Mouse (Mus musculus): Measurements from ENCODE around the gene Cyp2g1.
A peak's percentile ranks its signal among the peaks of the same experiment; 100 is the strongest.
"Not testable (repeated sequence)": the region's sequence is repeated elsewhere in the genome, so short reads cannot be mapped to it uniquely, and the experiment has no call there.

Cyp2g1 gene

DNA sequence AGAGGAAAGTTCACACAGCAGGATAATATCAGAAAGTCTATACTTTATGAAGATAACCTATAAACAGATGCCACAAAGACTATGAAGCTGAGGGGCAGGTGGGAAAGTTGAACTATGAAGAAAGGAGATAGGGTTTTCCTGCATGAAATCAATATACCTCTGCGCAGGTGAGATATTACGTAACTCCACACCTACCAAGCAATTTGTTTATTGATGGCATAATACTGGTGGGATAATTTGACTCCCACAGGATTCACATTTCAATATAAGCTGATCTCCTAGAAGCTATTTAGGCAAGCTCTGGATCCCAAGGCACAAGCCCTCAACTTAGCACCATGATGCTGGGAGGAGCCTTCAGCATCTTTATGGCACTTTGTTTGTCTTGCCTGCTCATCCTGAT lies at the start of gene Cyp2g1:
Gene Cyp2g1, plus strand, starts transcription at position 301 of the 400 bp plus-strand sequence.
- DNase-seq (ENCODE audit: extremely low read depth, insufficient read length, low spot score): no peak

DNA sequence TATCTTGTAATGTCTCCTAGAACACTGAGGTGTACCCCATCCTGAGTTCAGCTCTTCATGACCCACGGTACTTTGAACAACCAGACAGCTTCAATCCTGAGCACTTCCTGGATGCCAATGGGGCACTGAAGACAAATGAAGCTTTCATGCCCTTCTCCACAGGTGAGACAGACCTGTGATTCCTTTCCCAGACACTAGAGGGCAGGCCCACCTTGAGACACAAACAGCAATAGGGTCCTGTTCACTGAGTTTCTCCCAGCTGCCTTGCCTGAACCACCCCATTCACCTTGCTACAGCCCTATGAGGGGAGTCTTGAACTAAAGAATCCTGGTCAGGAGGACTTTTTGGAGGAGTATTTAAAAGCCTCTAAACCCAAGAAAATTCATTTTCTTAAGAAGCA lies 41.6 kb upstream of the Cyp2g1 start:
- DNase-seq (ENCODE audit: extremely low read depth, insufficient read length, low spot score): no peak

DNA sequence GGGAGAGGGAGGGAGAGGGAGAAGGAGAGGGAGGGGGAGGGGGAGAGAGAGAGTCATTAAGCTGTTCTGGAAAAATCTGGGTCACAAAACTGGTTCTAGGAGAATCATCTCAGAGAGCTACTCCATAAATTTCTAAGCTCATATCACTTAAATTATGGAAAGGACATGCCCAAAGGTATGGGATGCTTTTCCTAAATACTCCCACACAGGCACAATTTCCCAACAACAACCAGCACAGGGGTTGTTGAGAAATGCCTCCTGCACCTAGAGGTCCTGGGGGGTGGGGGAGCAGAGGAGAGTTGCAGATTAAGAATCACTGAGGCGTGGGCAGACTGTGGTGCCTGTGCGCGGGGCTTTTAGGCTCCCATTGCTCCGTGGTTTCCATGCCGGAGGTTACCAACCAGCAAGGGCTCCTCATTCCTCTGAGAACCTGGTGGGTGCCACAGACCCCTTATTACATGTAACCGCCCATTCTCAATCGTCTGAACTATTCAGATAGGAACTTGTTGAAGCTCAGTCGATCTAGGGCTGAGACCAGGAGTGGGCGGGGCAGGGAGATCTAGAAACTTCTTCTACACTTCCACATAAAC lies 38.7 kb upstream of the Cyp2g1 start:
- DNase-seq (ENCODE audit: extremely low read depth, insufficient read length, low spot score): no peak

DNA sequence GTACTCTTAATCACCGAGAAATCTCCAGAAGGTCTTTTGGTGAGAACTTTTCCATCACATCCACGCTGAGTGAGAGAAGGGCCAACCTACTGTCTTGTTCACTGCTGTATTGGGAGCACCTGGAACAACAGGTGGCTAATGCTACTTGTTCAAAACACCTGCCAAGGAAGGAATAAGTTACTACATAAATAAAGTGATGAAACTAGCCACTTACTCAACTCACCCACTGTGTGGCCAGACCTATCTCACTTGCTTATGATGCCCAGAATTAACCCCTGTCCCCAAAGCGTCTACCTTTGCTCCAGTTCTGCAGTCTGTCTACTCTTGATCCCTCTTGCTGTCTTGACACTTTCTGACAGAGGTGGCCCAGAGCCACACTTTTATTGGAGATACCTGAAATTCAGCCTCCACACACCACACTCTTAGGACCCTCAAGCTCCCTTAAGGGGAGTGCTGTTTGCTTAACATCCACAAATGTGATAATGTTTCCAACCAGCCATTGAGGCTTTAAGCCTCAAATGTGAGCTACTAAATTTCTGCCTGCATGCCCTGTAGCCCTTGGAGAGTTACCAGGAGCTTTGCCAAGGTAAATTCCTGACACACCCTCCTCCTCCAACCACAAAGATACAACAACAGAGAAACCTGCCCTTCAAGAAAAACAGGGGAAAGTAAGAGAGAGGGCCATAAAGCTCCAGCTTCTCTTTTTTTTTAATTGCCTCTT lies 35.7 kb upstream of the Cyp2g1 start:
- DNase-seq (ENCODE audit: extremely low read depth, insufficient read length, low spot score): no peak

DNA sequence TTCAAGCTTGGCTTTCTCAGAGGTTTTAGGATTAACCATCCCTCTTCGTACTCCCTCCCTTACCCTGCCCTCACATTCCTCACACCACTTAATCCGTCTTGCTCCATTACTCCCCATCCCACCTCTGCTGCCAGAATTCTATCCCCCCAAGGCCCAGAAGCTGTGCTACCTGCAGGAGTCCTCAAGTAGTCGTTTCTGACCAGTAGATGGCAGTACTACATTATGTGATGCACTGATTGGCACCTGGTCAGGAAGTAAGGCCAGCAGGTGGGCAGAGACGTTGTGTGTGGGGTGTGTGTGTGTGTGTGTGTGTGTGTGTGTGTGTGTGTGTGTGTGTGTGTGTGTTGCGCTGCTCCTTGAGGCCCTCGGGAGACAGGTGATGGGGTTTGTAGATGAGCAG lies 32.8 kb upstream of the Cyp2g1 start:
- DNase-seq (ENCODE audit: extremely low read depth, insufficient read length, low spot score): no peak

DNA sequence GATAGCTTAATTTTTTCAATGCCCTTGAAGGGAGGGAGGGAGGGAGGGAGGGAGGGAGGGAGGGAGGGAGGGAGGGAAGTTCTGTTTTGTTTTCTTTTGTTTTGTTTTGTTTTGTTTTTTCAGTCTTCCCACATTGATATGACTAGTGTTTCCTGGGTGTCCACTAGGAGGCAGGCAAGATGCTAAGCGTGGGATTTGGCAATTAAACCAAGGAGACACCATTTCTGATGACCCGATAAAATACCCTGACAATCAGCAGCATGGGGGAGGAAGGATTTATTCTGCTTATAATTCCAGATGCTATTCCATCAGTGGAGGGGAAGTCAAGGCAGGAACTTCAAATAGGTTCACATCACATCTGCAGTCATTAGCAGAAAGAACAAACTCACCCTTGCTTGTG lies 30.9 kb upstream of the Cyp2g1 start:
- DNase-seq (ENCODE audit: extremely low read depth, insufficient read length, low spot score): no peak

DNA sequence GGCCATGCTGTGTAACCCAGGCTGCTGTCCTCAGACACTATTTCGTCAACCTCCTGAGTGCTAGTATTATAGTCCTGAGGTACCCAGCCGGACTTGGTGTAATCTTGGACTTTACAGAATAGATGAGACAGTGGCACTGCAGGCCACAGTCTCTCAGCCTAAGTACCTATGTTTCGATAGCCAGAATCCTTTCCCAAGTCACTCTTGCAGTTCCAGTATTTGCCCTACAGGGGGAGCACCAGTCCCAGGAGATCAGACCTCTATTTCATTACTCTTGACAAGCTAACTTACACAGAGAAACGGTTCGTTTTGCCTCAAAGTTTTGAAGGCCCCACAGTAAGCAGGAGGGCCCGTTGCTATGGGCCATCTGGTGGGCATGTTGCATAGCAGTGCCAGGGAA lies 30.2 kb upstream of the Cyp2g1 start:
- no peak for DNase-seq (ENCODE audit: extremely low read depth, insufficient read length, low spot score)

DNA sequence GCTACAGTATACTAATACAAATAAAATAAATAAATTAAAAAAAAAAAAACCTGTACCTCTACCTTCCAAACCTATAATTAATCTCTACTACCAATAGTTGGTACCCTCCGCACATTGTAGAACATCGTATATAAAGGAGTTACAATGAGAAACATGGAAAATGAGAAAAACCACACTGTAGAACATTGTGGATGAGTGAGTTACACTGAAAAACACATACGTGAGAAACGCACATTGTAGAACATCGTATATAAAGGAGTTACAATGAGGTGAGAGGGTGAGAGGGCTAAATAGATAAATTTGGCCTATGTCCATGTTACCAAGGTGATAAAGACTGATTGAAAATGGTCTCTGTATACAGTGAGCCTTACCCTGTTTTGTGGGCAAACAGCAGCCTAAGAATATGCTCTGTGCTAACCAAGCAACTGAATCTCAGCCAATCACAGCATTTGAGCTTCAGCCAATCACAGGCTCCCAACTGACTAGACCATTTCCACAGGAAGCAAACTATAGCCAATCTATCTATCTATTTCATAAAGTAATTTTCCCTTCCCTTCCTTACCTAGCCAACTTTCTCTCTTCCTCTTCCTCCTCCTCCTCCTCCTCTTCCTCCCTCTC lies 28.8 kb upstream of the Cyp2g1 start:
- DNase-seq (ENCODE audit: extremely low read depth, insufficient read length, low spot score): no peak

DNA sequence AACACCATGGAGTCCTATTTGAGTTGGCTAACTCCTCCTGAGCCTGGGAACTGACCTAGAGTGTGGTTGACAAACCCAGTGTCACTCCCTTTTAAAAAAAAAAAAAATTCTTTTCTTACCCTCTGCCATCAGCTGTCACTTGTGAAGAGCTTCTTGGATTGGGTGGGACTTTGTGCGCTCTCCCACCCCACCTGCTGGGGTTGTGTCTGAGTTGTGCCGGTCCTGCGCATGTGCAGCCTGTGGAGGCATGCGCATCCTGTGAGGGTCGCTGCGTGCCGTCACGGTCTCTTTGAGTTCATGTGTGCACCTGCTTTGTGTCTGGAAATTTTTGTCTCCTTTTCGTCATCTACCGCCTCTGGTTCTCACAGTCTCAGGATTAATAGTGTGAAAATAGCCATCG lies 28.2 kb upstream of the Cyp2g1 start:
- DNase-seq (ENCODE audit: extremely low read depth, insufficient read length, low spot score): no peak

DNA sequence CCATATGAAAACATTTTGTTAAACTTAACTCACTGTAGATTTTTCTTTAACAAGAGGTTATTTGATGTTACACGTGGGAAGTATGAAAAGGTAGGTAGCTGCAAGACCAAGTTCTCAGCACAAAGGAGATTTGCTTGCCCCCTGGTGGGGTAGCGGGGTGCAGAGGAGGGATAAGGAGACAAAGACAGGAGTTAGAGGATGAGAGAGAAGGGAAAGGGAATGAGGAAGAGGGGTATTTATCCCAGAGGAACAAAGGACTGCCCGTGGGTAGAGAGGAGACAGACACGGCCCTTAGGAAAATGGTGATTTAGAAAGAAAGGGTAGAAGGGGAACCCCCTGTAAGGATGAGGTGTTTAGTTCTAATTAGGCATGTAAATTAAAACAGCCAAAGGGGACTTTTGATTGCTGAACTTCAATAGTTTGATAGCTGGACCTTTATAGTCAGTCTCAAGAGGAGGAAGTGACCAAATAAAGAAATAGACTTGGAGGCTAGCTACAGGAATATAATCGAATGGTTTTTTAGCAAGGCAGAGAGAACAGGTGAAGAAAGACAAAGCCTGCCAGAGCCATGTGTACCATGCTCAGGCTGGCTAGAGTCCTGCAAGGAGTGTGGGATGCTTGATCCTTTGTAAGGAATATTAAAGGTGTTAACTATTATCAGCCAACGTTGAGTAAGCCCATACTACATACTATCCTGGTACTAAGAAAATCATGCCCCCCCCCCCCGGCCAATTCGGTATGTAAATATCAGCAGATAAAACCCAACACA lies 27.5 kb upstream of the Cyp2g1 start:
- no peak for DNase-seq (ENCODE audit: extremely low read depth, insufficient read length, low spot score)

DNA sequence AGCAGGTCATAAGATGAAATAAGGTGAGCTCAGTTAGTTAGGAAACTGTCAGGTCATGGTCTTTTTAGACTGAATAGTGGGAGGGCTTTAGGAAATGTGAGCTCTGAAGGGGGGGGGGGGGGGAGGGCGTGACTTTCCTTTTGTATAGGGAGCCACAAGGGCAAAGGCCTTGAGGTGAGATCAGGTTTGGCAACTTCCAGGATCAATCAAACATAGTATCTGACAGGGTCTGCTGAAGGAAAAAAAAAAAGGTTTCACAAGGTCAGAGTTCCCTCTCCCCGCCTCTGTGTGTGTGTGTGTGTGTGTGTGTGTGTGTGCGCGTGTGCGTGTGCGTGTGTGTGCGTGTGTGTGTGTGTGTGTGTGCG lies 26.9 kb upstream of the Cyp2g1 start:
- no peak for DNase-seq (ENCODE audit: extremely low read depth, insufficient read length, low spot score)

DNA sequence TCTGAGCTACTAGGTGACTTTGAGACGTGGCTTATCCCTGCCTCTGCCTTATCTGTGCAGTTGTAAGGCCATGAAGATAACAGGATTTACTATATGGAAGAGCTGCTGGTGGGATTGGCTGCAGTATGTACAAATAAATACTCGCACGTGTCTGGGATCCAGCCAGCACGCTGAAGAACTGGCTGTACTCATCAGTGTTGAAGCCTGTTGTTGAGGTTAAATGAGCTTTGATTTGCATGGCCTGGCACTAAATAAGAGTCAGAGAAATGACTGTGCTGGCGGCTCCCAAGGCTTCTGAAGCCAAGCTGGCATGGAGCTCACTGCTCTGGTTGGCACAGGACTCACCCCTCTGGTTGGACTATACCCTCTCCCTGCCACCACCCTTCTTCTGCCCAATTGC lies 25.5 kb upstream of the Cyp2g1 start:
- no peak for DNase-seq (ENCODE audit: extremely low read depth, insufficient read length, low spot score)

DNA sequence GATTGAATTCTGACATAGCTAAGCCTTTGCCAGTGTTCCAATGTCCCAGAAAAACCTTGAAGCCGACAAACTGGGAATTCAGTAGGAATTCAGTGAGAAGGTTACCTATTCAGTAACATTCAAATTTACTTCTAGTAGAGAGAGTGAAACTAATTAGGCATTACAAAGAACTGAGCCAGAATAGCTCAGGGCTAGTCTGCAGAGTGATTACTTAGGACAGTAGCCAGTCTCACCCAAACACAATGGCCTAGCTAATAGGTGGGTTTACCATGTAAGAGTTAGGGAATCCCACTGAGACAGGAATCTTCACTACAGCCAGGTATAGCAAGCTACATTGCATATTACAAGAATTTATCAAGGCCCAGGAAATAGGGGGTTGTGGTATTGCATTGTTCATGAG lies 22.7 kb upstream of the Cyp2g1 start:
- DNase-seq (ENCODE audit: extremely low read depth, insufficient read length, low spot score): not testable (repeated sequence)

DNA sequence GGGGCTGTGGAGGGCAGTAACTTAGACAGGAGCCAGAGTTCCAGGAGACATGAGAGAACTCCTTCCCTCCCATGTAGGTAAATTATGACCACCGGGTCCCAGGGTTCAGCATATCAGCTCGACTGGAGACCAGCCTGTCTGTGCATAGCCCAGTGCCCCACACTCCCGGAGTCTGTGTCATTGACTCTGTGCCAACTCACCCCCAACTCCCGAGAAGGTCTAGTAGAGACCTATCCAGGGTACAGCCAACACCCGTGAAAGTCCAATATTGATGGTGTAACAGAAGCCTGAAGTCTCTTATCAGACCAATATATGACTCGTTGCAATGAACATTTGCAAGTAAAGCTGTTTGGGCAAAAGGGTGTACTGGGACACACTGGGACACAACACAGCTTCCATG lies 18.7 kb upstream of the Cyp2g1 start:
- DNase-seq (ENCODE audit: extremely low read depth, insufficient read length, low spot score): no peak

DNA sequence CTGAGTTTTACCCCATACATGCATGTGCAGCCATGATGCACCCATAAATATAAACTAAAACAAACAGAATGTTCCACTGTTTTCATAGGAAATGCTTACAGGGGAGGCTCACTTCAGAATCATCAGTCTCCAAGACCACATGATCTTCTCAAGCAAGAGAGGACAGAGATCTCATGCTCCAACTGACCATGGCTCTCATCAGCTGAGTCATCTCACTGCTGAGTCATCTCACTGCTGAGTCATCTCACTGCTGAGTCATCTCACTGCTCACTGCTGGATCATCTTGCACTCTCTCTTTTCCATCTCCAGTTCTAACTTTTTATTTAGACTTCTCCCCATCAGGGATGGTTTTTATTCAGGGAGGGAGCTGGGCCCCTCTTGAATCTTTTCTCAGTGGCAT lies 8.6 kb upstream of the Cyp2g1 start:
- DNase-seq (ENCODE audit: extremely low read depth, insufficient read length, low spot score): peak; percentile 10

DNA sequence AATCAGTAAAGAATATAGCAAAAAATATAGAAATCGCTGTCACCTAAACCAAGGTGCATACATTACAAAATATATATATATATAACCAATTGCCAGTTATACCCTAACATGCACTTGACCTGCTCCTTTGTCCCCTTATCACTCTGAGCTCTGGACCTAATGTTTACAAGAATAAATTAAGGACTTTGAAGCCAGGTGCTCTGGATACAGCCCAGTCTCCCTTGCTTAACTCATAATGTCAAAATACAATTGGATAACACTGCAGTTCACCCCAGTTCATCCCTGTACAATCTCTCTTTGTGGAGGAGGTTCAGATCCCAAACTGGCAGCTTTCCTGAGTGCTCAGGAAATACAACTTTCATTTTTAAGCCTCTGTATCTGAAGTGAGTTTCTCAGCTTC lies 7.7 kb upstream of the Cyp2g1 start:
- no peak for DNase-seq (ENCODE audit: extremely low read depth, insufficient read length, low spot score)

DNA sequence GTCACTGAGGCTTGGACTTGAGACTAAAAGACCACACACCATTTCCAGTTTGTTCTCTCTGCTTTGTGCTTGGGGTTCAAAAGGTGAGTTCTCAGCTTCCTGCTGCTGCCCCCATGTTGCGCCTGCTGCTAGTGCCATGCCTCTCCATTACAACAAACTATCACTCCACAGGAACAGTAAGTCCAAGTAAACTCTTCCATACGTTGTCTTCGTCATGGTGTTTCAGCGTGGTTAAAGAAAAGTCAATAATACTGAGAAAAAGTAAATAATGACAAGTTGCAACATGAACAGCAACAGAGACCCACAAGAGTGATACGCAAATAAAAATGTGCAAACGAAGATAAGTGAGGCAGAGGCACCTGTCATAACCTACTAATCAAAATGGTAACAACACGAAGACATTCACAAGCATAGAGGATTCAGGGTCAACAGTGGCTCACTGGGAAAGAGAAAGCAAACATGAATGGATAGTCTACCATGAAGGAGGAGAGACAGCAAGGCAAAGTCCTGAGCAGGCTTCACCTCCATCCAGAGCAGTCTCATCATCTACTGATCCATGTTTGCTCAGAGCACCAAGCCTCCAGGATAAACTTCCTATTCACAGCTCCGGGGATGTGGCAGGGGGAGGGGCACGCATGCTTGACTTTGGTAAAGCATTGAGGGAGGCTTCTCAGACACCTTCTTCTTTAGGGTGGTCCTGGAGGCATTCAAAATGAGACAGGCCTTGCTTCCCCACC lies 23.0 kb downstream of the Cyp2g1 start:
- DNase-seq (ENCODE audit: extremely low read depth, insufficient read length, low spot score): not testable (repeated sequence)

DNA sequence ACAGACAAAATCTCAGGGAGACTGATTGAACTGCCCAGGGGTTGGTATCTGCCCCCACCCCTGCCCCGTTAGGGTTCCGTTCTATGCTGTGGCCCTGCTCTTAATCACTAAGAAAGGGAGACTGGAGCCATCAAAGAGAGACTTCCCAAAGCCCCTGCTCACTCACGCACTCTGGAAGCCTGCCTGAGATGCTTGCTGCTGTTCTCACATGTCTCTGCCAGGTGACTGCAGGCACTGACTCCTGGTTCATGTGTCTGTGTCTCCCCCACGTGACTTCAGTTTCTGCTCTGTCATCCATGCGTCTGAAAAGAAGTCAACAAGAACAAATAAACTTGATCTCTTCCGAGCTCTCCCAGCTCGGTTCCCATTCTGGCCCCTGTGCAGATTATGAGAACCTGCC lies 24.0 kb downstream of the Cyp2g1 start:
- not testable (repeated sequence) for DNase-seq (ENCODE audit: extremely low read depth, insufficient read length, low spot score)

DNA sequence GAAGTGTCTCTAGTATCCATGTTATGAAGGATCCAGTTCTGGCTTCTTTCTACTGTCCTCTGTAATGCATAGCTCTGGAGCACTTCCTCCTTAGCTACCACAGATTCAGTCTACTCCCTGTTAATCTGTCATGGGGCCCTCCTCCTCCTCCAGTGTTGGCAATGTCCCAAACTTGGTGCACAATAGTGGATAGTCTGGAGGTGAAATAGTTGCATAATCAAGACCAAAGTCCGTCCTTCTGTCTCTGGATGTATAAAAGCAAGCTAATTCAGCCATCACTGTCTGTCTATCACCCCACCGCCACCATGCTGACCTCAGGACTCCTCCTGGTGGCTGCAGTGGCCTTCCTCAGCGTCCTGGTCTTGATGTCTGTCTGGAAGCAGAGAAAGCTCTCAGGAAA lies 26.4 kb downstream of the Cyp2g1 start, which contains the start of gene Cyp2a5:
Gene Cyp2a5, plus strand, starts transcription at position 247 of the 400 bp plus-strand sequence.
- not testable (repeated sequence) for DNase-seq (ENCODE audit: extremely low read depth, insufficient read length, low spot score)

DNA sequence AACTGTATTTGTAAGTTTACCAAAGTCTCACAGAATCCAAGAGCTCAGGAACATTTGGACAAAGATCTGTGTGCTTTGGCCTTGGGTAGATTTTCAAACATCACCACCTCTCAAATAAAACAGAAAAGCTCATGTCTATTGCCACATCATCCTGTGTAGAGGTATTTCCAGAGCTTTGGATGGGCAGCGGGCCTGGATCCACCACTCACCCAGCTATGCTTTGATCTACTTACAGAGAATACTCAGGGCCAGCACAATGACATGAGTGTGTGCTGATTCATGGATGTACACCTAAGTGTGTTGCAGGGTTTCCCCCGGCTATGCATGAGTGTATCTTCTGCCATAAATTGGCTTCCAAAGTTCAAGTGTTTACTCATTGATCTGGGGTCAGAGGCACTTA lies 34.7 kb downstream of the Cyp2g1 start:
- DNase-seq (ENCODE audit: extremely low read depth, insufficient read length, low spot score): not testable (repeated sequence)

DNA sequence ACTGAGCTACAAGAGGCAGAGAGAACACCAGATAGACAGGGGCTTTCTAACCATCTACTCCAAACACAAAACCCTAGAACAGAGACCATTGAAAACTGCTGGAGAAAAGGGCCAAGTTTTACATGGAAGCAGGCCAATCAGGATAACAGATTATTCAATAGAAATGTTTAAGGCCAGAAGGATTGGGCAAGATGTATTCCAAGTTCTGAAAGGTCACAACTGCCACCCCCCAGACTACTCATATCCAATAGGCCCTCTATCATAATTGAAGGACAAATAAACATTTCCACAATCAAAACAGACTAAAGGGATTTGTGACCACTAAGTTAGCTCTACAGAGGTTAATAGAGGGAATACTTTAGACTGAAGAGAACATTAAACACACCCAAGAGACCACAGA lies 41.4 kb downstream of the Cyp2g1 start:
- DNase-seq (ENCODE audit: extremely low read depth, insufficient read length, low spot score): not testable (repeated sequence)

Data from 3134 (cell line).